Mouse (Mus musculus) olfactory bulb, adult 2 months (tissue): ENCODE results near the gene Hdhd5. TPM values are rescaled to one million over a fixed set of nuclear protein-coding genes. Genes with fewer than 3 reads are reported as not detected.

Experiments
- H3K27ac ChIP-seq: fragments of 200-500 bp; 2 replicates; pipeline ENCODE4 v1.5.1; 2012; ENCODE audit warnings: low read depth, low read length; ENCODE audit not compliant: insufficient read depth
- H3K4me1 ChIP-seq: fragments of 200-500 bp; 2 replicates; pipeline ENCODE4 v1.6.1; 2012; ENCODE audit warnings: low read length; ENCODE audit not compliant: control insufficient read depth, insufficient read depth
- H3K4me3 ChIP-seq: fragments of 200-500 bp; 2 replicates; pipeline ENCODE4 v1.5.1; 2012; ENCODE audit warnings: mild to moderate bottlenecking, low read depth, low read length, moderate library complexity; ENCODE audit not compliant: insufficient read depth
- CTCF ChIP-seq: fragments of 200-500 bp; IDR thresholded peaks from 2 replicates; pipeline ENCODE4 v1.5.1; 2012; ENCODE audit warnings: low read depth, mild to moderate bottlenecking, low read length, moderate library complexity; ENCODE audit not compliant: insufficient read depth
- POLR2A ChIP-seq: fragments of 200-500 bp; IDR thresholded peaks from 2 replicates; pipeline ENCODE4 v1.6.1; 2012; ENCODE audit warnings: mild to moderate bottlenecking, low read depth, low read length, moderate library complexity; ENCODE audit not compliant: insufficient read depth
- WGBS: fragments of 180-500 bp; shearing (Covaris S2); methylation state at CpG from one replicate; pipeline ENCODE4 v1.1.7; 2018; 5-methylcytosine and 5-hydroxymethylcytosine counted together
- polyA plus RNA-seq: library from polyadenylated mRNA; stranded (reverse); fragments of >200 nt; gene quantifications from 2 replicates; pipeline ENCODE4 v1.2.4, GENCODE M21; 2012; ENCODE audit warnings: low replicate concordance; ENCODE audit not compliant: missing spikeins, insufficient read depth, insufficient read length

Hdhd5 gene
- polyA plus RNA-seq, 1 experiment = not detected

DNA sequence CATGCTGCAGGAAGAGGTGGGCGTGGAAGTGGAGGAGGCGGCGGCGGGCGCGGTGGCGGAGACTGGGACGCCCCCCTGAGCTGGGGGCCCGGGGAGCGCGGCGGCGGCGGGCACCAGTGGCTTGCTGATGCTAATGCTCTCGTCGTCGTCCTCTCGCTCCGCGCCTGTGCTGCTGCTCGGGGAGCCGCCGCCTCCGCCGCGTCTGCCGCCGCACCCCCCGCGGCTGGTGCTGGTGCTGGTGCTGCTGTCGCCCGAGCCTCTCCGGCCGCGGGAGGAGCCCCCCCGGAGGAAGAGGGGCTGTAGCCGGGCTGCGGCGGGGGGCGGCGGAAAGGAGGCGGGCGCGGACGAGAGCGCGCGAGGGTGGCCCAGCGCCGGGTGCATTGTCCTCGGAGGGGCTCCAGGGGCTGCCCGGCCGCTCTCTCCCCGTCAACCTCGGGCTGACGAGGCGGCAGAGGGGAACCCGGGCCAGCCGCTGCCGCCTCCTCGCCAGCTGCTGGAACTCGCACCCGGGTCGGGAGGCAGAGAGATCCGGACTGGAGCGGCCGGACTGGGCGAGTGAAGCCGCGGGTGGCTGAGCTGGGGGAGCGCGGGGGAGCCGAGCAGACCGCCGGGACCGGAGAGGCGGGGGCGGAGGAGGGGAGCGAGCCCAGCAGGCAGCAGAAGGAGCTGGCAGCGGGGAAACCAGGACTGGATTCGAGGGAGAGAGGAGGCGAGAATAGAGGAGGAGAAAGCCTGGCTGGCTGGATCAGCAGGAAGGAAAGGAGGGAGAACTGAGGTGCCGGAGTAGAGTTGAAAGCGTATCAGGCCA is 37.5 kb downstream of the Hdhd5 start, which contains the start of gene Tmem121b:
Tmem121b (minus strand) TSS at position 434 of the 808 bp plus-strand sequence.
- H3K4me3 ChIP-seq = peak within 1 kb of the TSS; percentile 89
- peak within 1 kb of the TSS; percentile 84 for H3K27ac ChIP-seq
- H3K4me1 ChIP-seq = peaks cover 46% of the 10 kb centered on the region
- TF ChIP-seq POLR2A (peak; percentile 68), CTCF (no peak)
- WGBS = under 1% methylated on average over 78 of the region's 84 CpGs

DNA sequence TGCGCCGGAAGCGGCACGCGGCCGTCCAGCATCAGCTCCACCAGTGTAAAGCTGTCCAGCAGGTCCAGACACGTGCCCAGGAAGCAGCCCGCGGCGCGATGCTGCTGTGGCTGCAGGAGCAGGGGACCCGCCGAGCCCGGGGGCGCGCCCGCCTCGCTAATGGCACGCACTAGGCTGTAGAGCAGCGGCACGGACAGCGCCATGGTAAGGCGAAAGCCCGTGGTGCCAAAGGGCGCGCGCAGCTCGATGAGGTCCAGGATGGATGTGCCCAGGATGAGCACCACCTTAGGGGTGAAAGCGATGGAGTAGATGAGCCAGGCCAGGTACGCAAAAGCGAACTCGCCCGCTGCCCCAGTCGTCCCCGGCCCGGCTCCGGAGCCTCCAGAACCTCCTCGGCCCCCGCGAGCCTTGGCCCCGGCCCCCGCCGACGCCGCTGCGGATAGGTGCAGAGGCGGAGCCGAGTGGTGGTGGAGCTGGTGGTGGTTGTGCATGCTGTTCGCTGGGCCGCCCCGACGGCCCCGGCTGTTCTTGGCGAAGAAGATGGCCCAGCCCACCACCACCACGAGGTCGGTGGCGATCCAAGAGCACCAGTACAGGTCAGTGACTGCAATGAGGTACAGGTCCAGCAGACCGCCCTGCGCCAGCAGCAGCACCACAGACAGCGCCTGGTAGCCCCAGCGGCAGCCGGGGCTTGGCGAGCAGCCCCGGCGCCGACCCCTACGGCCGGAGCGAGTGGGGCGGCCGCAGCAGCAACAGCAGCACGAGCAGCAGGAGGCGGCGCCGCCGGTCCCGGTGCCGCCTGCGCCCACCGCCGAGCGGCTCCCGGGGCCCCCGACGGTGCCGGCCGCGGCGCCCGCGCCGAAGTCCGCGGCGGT is 38.4 kb downstream of the Hdhd5 start:
- Histone ChIP-seq H3K27ac (peak overlapping the region; percentile 84; the same call in 1 of the 2 replicates), H3K4me1 (peaks cover 46% of the 10 kb centered on the region), H3K4me3 (peak overlapping the region; percentile 89)
- under 1% methylated on average over 95 of the region's 95 CpGs for WGBS
- TF ChIP-seq POLR2A (no peak; the same call in 1 of the 2 replicates), CTCF (no peak)

DNA sequence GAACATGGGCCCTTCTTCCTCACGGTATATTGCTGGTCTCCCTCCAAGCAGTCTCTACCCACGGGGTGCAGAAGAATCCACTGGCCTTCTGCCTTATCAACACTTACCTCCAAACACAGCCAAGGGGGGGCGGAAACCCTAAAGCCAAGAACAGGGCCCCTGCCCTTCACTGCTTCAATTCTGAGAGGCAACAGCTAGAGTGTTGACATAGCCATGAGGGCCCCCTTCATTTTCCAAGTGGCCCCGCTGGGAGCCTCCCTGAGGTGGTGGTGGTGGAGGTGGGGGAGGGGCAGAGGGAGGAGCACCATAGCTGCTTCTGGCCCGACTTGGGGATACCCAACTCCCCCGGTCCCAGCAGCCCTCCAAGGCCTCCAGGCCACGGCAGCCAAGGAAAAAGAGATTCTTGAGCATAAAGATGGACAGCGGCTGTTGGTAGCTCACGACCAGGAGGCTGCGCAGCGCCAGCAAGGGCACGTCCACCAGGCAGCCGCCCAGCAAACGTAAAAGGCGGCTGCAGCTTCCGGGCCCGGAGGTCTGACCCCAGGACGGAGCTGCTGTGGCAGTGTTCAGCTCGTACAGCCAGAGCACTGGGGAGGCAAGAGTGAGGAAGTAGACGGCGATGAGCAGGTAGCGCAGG is 39.1 kb downstream of the Hdhd5 start:
- H3K4me3 ChIP-seq = peak overlapping the region; percentile 89
- peaks cover 46% of the 10 kb centered on the region for H3K4me1 ChIP-seq
- 15% methylated on average over 22 of the region's 22 CpGs for WGBS
- H3K27ac ChIP-seq = peak overlapping the region; percentile 27; the same call in 1 of the 2 replicates
- no peak for TF ChIP-seq POLR2A

DNA sequence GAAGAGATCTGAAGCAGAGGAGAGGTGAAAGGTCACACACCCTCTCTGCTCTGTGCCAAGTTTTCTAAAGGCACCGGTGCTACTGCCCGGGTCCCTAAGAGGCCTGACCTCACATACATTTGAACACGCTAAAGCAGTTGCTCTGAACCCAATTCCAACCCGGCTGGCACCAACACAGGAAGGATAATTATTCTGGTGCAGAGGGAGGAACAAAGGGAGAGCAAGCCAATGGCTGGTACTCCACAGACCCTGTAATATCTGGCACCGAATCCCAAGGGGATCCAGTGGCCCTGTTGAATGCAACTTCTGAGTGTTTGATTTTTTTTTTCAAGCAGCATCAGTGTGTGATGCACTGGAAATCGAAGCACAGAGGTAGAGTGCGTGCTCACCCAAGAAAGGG is 40.1 kb downstream of the Hdhd5 start:
- peaks cover 46% of the 10 kb centered on the region for H3K4me1 ChIP-seq
- WGBS = 16% methylated on average over 7 of the region's 7 CpGs
- H3K4me3 ChIP-seq = peak overlapping the region; percentile 89
- TF ChIP-seq CTCF (no peak), POLR2A (no peak)
- H3K27ac ChIP-seq = no peak overlapping the region

DNA sequence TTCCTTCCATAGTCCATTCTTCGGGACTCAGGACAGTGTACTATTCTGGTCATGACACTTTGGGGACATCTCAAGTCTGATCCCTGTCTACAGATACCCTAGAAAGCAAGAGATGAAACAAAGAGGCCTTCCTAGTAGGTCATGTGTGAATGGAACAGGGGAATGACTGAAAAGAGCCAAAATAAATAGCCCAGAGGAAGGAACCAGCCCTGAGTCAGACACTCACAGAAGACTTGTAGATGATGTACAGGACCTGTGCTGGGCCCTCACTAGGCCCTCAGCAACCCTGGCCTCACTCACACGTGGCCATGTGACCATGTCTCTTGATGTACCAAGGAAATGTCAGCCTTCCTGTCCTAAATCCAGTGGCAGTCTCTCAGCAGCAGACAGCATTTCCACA is 41.7 kb downstream of the Hdhd5 start:
- WGBS = 60% methylated on average over 2 of the region's 2 CpGs
- H3K4me3 ChIP-seq = 0 out of 2 replicates have a peak overlapping the region, but pooled peaks have one; percentile 24
- TF ChIP-seq CTCF = no peak
- no peak for TF ChIP-seq POLR2A

DNA sequence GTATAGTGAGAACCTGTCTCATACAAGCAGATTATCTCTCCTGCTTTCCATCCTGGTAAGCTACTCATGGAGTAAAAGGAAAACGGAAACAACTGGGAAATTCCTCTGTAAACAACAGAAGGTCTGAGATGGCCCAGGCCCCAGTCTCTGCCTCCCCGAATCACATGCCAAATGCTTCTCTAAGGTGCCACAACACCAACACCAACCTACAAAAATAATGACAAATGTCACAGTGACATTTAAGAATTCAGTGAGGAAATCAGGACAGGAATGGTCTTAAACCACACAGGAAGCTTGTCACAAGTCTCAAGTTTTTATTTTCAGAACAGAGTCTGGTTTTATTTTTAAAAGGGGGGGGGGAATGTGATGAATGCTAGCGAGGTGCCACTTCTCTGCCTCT is 42.5 kb downstream of the Hdhd5 start:
- WGBS = 72% methylated on average over 3 of the region's 3 CpGs
- Histone ChIP-seq H3K27ac (no peak overlapping the region), H3K4me1 (peaks cover 36% of the 10 kb centered on the region), H3K4me3 (no peak overlapping the region)
- TF ChIP-seq POLR2A (no peak), CTCF (no peak)

More for the DNA sequence above, 41.7 kb downstream of the Hdhd5 start:
- Histone ChIP-seq H3K4me1 (peaks cover 39% of the 10 kb centered on the region), H3K27ac (no peak overlapping the region)

DNA sequence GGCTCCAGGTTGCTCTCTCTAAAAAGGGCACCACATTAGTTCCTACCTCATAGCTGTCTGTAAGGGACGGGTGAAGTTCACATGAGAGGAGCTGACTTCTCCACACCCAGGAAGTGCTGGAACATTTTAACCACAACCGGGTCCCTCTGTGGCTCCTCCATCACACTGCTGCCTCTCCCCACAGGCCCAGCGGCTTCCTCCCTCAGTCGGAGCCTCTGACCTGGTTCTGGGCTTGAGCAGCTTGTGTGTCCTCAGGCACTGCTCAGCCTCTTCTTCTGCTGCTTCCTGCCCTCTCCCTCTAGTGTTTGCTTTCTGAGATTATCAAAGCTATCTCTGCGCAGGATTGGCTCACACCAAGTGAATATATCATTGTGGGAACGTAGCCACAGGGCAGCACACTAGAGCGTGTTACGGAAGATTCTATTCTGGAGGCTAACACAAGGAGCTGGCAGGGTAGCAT is 45.0 kb downstream of the Hdhd5 start:
- no peak overlapping the region for H3K27ac ChIP-seq
- 59% methylated on average over 8 of the region's 8 CpGs for WGBS
- H3K4me3 ChIP-seq = no peak overlapping the region
- TF ChIP-seq CTCF = no peak
- TF ChIP-seq POLR2A = no peak
- H3K4me1 ChIP-seq = peaks cover 32% of the 10 kb centered on the region

DNA sequence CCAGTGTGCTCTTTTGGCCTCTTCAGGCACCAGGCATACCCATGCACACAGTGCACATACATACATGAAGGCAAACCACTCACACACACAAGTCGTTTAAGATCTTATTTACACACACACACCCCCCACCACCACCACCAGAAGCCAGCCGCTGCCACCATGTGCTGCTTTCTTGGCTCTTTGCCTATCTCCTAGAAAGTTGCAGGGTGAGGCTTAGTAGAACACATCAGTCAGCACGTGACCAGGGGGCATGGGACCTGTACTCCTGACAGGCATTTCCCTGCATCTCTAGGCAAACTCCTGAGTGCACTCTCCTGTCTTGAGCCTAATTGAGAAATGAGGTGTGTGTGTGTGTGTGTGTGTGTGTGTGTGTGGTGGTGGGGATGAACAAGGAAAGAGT is 46.1 kb downstream of the Hdhd5 start:
- no peak for TF ChIP-seq POLR2A
- TF ChIP-seq CTCF = no peak
- Histone ChIP-seq H3K4me1 (peaks cover 22% of the 10 kb centered on the region), H3K27ac (no peak overlapping the region), H3K4me3 (no peak overlapping the region)
- WGBS = 54% methylated on average over 3 of the region's 3 CpGs

DNA sequence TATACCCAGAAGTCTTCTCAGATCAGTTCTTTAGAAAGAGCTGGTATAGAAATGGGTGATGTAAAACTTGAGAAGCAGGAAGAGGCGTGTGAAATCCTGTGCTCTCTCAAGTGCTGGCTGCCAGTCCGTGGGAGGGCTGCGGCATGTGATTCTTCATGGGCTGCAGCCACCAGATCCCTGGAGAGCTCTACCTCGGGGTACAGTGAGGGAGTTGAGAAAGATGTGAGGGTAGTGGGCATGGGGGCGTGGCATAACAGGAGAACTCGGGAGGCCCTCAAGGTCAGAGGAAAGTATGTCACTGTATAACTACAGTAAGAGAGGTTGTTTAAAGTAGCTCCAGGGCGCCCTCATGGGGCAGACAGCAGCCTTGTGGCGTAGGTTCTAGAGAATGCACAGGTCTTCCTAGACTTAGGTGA is 47.9 kb downstream of the Hdhd5 start:
- Histone ChIP-seq H3K27ac (no peak overlapping the region), H3K4me1 (peaks cover 14% of the 10 kb centered on the region), H3K4me3 (no peak overlapping the region)
- WGBS = 21% methylated on average over 8 of the region's 8 CpGs
- TF ChIP-seq POLR2A = no peak
- no peak for TF ChIP-seq CTCF
